Mouse (Mus musculus) lung, postnatal 0 days (tissue): ENCODE data around the gene Banf1.

Experiments used
- CTCF ChIP-seq: IDR thresholded peaks from 2 replicates; pipeline ENCODE4 v1.5.1; 2016; ENCODE audit warnings: antibody characterized with exemption, mild to moderate bottlenecking
- EP300 ChIP-seq: IDR thresholded peaks from 2 replicates; pipeline ENCODE4 v1.6.1; 2016; ENCODE audit warnings: antibody characterized with exemption, mild to moderate bottlenecking, control low read depth

DNA sequence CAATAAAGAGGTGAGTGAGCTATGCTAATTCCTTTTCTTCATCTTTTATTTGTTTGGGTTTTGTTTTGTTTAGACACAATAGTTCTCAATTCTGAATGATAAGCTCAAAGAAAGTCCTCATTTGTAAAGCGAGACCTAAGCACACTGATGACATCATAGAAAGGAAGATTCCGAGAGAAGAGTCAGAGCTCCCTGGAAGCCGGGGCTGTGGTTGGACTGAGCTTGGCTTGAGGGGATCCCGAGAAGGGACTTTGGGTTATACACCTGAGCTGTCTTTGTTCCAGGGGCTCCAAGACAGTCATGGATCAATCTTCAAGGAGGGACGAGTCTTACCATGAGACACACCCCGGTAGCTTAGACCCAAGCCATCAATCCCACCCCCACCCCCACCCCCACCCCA, 31.5 kb downstream of the Banf1 start, which contains the start of gene Catsper1:
- TF ChIP-seq EP300 (no peak), CTCF (no peak)
